Mouse (Mus musculus): ENCODE measurements around the gene Prss56. TPM values are rescaled to one million over a fixed set of nuclear protein-coding genes. Genes with fewer than 3 reads are reported as not detected.

The Prss56 gene
- polyA plus RNA-seq, 1 experiment, result not detected

GRCm38 (mm10) chr1:87156199-87156587, 26.9 kb upstream of the Prss56 start, which contains the start of gene Ecel1:
TSS of gene Ecel1 (minus strand) at chr1:87156521.
- TF ChIP-seq POLR2A (IDR thresholded peaks at IDR 0.05; ENCODE audit: insufficient read depth, low read depth, low read length) (no peak), CTCF (IDR thresholded peaks at IDR 0.05; ENCODE audit: insufficient read depth, low read depth, low read length) (no peak)
- H3K27ac ChIP-seq (ENCODE audit: insufficient read depth, low read depth, low read length), result no peak within 1 kb of the TSS
- H3K4me3 ChIP-seq (ENCODE audit: insufficient read depth, low read depth, low read length), result peak within 1 kb of the TSS; percentile 43
- peaks cover 27% of the 10 kb centered on the region for H3K4me1 ChIP-seq (ENCODE audit: control insufficient read depth, insufficient read depth, low read length)
- WGBS, result 12% methylated on average over 12 of the region's 12 CpGs

DNA sequence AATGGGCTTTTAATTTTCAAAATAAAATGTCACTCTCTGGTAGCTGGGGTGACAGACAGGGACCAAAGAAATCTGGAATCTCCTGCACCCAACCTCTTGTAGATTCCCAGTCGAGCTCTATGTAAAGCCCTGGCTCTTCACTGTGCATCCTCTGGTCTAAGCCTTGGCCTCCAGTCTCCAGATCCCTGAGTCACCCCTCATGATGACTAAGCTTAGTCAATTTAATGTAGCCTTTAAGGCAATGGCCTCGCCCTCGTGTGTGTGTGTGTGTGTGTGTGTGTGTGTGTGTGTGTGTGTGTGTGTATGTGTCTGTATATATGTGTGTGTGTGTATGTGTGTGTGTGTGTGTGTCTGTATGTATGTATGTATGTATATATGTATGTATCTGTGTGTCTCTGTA, 23.7 kb upstream of the Prss56 start:
- Histone ChIP-seq H3K4me3 (ENCODE audit: insufficient read depth, low read depth, low read length) (no peak overlapping the region), H3K27ac (ENCODE audit: insufficient read depth, low read depth, low read length) (no peak overlapping the region), H3K4me1 (ENCODE audit: control insufficient read depth, insufficient read depth, low read length) (peaks cover 18% of the 10 kb centered on the region)
- WGBS, result 58% methylated on average over 3 of the region's 3 CpGs
- no peak for TF ChIP-seq POLR2A (IDR thresholded peaks at IDR 0.05; ENCODE audit: insufficient read depth, low read depth, low read length)
- no peak for TF ChIP-seq CTCF (IDR thresholded peaks at IDR 0.05; ENCODE audit: insufficient read depth, low read depth, low read length)

DNA sequence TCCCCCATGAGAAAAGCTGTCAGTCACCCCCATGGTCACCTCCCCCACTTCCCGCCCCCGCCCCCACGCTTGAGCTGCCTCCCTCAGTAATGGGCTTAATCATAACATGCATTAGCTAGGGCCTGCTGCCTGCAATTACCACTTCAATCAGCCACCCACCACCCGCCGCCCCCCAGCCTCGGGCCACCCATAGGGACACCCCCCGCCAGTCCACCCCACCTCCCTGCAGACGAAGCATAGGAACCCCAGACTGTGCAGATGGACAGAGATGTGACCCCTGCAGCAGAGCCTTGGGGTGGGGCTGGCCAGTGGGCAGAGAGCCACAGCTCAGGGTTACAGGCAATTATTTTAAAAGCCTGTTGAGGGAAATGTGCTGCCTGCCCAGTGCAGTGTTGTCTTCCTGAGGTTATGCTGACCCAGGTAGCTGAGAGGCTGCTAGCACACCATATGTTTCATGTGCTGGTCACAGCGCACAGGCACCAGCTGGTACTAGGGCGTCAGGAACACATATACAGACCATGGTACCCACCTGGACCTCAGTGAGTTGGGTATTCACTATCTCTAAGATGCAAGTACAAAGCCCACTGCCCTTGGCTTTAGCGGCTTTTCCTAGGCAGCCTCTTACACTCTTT, 18.8 kb upstream of the Prss56 start:
- WGBS, result 32% methylated on average over 11 of the region's 11 CpGs
- Histone ChIP-seq H3K27ac (ENCODE audit: insufficient read depth, low read depth, low read length) (no peak overlapping the region), H3K4me1 (ENCODE audit: control insufficient read depth, insufficient read depth, low read length) (peaks cover 10% of the 10 kb centered on the region)

DNA sequence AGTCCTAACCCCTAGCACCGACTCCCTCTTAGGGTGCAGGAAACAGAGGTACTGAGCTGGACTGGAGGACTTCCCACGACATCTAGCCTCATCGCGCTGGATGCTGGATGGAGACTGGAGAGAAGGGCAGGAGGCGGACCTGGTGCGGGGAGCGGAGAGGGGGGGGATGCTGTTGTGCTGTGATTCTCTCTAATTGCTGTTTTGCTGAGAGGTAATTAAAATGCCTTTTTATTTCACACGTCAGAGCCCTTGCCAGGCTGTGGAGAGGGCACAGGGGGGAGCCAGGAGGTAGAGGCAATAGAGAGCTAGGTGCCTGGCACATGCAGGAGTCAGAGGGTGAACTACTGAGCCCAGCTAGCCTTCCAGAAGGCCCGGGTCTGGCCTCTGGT, 18.3 kb upstream of the Prss56 start:
- Histone ChIP-seq H3K4me1 (ENCODE audit: control insufficient read depth, insufficient read depth, low read length) (peaks cover 10% of the 10 kb centered on the region), H3K4me3 (ENCODE audit: insufficient read depth, low read depth, low read length) (no peak overlapping the region), H3K27ac (ENCODE audit: insufficient read depth, low read depth, low read length) (no peak overlapping the region)
- WGBS, result 19% methylated on average over 9 of the region's 9 CpGs
- TF ChIP-seq CTCF (IDR thresholded peaks at IDR 0.05; ENCODE audit: insufficient read depth, low read depth, low read length) (no peak), POLR2A (IDR thresholded peaks at IDR 0.05; ENCODE audit: insufficient read depth, low read depth, low read length) (no peak)

More for the DNA sequence above, 18.8 kb upstream of the Prss56 start:
- no peak overlapping the region for H3K4me3 ChIP-seq (ENCODE audit: insufficient read depth, low read depth, low read length)
- TF ChIP-seq CTCF (IDR thresholded peaks at IDR 0.05; ENCODE audit: insufficient read depth, low read depth, low read length), result no peak
- TF ChIP-seq POLR2A (IDR thresholded peaks at IDR 0.05; ENCODE audit: insufficient read depth, low read depth, low read length), result no peak

- peaks cover 19% of the 10 kb centered on the region for H3K4me1 ChIP-seq (ENCODE audit: control insufficient read depth, insufficient read depth, low read length)
- H3K27ac ChIP-seq (ENCODE audit: insufficient read depth, low read depth, low read length), result no peak overlapping the region
- TF ChIP-seq POLR2A (IDR thresholded peaks at IDR 0.05; ENCODE audit: insufficient read depth, low read depth, low read length) (no peak), CTCF (IDR thresholded peaks at IDR 0.05; ENCODE audit: insufficient read depth, low read depth, low read length) (no peak)
- 19% methylated on average over 19 of the region's 19 CpGs for WGBS
- H3K4me3 ChIP-seq (ENCODE audit: insufficient read depth, low read depth, low read length), result no peak overlapping the region
These were observed 12.7 kb upstream of the Prss56 start for GRCm38 (mm10) chr1:87170458-87170857.

DNA sequence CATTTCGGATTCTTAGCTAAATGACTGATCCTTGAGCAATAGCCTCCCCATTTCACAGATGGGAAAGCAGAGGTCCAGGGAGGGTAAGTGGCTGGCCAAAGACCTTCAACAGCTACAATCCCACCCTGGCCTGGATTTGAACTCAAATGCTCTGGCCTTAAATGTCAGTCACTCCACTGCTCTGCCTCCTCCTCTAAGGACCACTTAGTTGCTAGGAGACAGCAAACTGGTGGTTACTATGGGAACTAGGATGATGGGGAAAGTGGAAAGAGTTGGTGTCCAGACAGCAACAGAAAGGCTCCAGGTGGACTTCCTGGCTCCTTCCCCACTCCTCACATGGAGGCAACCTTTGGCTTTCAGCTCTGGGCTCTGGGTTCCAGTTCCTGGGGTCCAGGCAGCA, 11.8 kb upstream of the Prss56 start:
- no peak for TF ChIP-seq POLR2A (IDR thresholded peaks at IDR 0.05; ENCODE audit: insufficient read depth, low read depth, low read length)
- TF ChIP-seq CTCF (IDR thresholded peaks at IDR 0.05; ENCODE audit: insufficient read depth, low read depth, low read length), result no peak
- H3K27ac ChIP-seq (ENCODE audit: insufficient read depth, low read depth, low read length), result no peak overlapping the region
- H3K4me3 ChIP-seq (ENCODE audit: insufficient read depth, low read depth, low read length), result no peak overlapping the region
- WGBS, result 93% methylated on average over 1 of the region's 1 CpGs
- H3K4me1 ChIP-seq (ENCODE audit: control insufficient read depth, insufficient read depth, low read length), result peaks cover 27% of the 10 kb centered on the region

- peaks cover 32% of the 10 kb centered on the region for H3K4me1 ChIP-seq (ENCODE audit: control insufficient read depth, insufficient read depth, low read length)
- TF ChIP-seq CTCF (IDR thresholded peaks at IDR 0.05; ENCODE audit: insufficient read depth, low read depth, low read length) (no peak), POLR2A (IDR thresholded peaks at IDR 0.05; ENCODE audit: insufficient read depth, low read depth, low read length) (no peak)
- 71% methylated on average over 9 of the region's 9 CpGs for WGBS
- no peak overlapping the region for H3K4me3 ChIP-seq (ENCODE audit: insufficient read depth, low read depth, low read length)
- no peak overlapping the region for H3K27ac ChIP-seq (ENCODE audit: insufficient read depth, low read depth, low read length)
These were observed 10.8 kb upstream of the Prss56 start for GRCm38 (mm10) chr1:87172316-87172715.

DNA sequence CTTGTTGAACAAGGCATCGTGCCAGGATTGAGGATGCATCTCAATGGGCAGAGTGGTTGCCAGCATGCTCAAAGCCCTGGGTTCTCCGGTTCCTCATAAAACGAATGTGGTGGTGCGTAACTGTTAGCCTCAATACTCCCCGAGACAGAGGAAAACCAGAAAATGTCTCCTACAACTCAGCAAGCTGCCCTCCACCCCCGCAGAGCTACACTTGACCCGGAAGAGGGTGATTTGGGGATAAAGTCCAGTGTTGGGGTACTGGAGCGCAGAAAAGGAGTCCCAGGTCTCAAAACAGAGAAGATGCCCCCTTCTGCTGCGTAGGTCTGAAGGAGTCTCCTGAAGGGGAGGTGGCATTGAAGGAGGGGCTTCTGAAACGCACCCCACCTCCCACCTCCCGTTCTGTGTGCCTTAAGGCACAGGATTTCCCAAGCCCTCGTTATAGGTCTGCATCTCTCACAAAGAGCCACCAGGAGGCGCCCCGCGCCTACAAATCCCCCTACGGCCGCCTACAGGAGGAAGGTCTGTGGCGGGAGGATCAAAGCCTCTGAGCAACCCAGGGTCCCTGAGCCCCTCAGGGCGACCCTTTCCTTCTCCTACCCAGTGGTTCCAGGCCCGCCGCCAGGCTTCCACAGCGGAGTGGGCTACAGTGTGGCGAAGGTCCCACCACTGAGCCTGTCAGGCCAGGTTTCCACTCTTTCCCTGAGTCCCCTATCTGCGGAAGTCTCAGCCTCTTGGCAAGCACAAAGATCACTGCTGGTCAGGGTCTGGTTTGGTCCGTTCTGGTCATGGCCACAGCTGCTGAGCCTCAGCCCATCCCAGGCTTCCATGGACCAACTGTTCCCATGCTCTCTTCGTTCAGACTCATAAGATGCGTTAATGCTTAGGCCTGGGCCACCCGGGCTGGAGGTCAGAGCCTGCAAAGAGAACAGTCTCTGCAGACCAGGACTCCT, 8.8 kb upstream of the Prss56 start:
- Histone ChIP-seq H3K4me3 (ENCODE audit: insufficient read depth, low read depth, low read length) (no peak overlapping the region), H3K4me1 (ENCODE audit: control insufficient read depth, insufficient read depth, low read length) (peaks cover 32% of the 10 kb centered on the region), H3K27ac (ENCODE audit: insufficient read depth, low read depth, low read length) (no peak overlapping the region)
- TF ChIP-seq POLR2A (IDR thresholded peaks at IDR 0.05; ENCODE audit: insufficient read depth, low read depth, low read length) (no peak), CTCF (IDR thresholded peaks at IDR 0.05; ENCODE audit: insufficient read depth, low read depth, low read length) (peak; percentile 57)
- 44% methylated on average over 28 of the region's 28 CpGs for WGBS

DNA sequence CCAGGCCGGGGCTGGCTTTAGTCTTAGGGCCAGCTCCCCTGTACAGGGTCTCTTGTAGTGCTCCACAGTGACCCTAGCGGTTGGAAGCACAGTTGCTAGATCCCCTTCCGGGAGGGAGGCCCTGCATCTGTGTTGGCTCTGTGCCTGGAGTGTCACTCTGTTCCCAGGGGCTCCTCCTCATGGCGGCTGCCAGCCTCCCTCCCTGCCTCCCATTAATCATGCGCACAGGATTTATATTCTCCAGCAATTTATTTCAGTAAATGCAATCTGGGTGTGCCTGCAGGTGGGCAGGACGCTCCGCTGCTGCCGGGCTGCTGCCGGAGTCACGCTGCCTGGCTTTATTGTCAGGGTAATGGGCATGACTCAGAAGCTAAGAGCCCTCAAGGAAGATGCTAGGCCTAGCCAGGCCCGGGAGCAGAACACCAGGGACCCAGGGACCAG, 7.2 kb upstream of the Prss56 start:
- Histone ChIP-seq H3K4me1 (ENCODE audit: control insufficient read depth, insufficient read depth, low read length) (peaks cover 35% of the 10 kb centered on the region), H3K27ac (ENCODE audit: insufficient read depth, low read depth, low read length) (peak overlapping the region; percentile 58; the same call in 1 of the 2 replicates)
- WGBS, result 9% methylated on average over 11 of the region's 11 CpGs

More for the DNA sequence above, 7.2 kb upstream of the Prss56 start:
- TF ChIP-seq CTCF (IDR thresholded peaks at IDR 0.05; ENCODE audit: insufficient read depth, low read depth, low read length), result 0 out of 2 replicates have a peak, but pooled peaks have one; percentile 25
- TF ChIP-seq POLR2A (IDR thresholded peaks at IDR 0.05; ENCODE audit: insufficient read depth, low read depth, low read length), result no peak
- H3K4me3 ChIP-seq (ENCODE audit: insufficient read depth, low read depth, low read length), result no peak overlapping the region

Data from olfactory bulb, adult 2 months (tissue).